Mouse (Mus musculus): ENCODE data around the gene Pak2. TPM values are rescaled to one million over a fixed set of nuclear protein-coding genes. Genes with fewer than 3 reads are reported as not detected.
A peak's percentile ranks its signal among the peaks of the same experiment; 100 is the strongest.

Pak2 gene
- 7.4 and 16.1 TPM in 2 replicates for polyA plus RNA-seq (2012; rRNA removed)

DNA sequence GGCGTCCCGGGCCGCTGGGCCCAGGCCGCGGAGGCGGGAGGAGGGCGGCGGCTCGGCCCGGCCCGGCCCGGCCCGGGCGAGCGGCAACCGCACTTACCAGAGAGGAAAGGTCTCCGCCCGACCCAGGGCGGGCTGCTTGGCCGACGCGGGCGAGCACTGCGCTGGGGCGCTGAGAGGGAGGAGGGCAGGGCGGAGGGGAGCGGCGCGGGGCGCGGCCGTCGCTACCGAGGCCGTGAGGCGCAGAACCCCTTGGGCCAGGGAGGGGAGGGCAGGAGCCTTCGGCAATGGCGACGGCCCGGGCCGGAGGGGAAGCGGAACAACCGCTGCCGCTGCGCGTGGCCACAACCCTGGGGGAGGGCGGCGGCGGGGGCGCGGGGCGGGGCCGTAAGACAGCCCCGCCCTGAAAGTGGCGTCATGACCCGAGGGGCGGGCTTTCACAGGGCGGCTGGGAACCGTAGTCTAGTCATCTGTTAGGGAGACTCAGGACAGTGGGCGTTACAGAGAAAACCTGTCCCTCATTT is at the start of gene Pak2:
Pak2 (minus strand) TSS at position 352 of the 521 bp plus-strand sequence.
- H3K4me3 ChIP-seq (ENCODE audit: low read depth, low read length) = peak within 1 kb of the TSS; percentile 85
- under 1% methylated on average over 59 of the region's 60 CpGs for WGBS
- TF ChIP-seq CTCF (IDR thresholded peaks at IDR 0.05; ENCODE audit: extremely low read depth, insufficient read length, insufficient replicate concordance, low read depth, low read length) (no peak), POLR2A (IDR thresholded peaks at IDR 0.05; ENCODE audit: low read depth, low read length) (peak; percentile 81; the same call in 1 of the 2 replicates)
- H3K27me3 ChIP-seq (ENCODE audit: control insufficient read depth, insufficient read depth, low read length) = no peaks in the 10 kb centered on the region
- peak within 1 kb of the TSS; percentile 98 for H3K27ac ChIP-seq (ENCODE audit: insufficient read depth, low read depth, low read length)
- peaks cover 4% of the 10 kb centered on the region for H3K36me3 ChIP-seq (ENCODE audit: control insufficient read depth, insufficient read depth, low read length)
- peaks cover 7% of the 10 kb centered on the region; the same call in 1 of the 2 replicates for H3K4me1 ChIP-seq (ENCODE audit: control insufficient read depth, insufficient read depth, insufficient read length, low read length)

DNA sequence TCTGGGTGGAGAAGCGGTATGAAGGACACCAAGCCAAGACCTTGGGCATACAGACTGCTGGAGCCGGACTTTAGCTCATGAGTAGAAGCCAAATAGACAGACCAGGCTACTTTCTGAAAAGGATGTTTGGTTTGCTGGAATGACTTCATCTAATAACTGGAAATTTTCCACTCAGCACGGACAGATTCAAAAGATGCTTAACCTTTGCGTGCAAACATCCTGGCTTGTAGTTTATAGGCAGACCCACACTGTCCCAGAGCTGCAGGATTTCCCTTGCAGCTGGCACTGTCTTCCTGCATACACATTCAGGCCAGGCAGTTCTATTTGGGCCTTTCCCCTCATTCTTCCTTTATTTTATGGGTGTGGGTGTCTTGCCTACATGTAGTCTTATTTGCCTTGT is 47.9 kb upstream of the Pak2 start:
- Histone ChIP-seq H3K4me1 (ENCODE audit: control insufficient read depth, insufficient read depth, insufficient read length, low read length) (peaks cover 2% of the 10 kb centered on the region; the same call in 1 of the 2 replicates), H3K4me3 (ENCODE audit: low read depth, low read length) (no peak overlapping the region), H3K36me3 (ENCODE audit: control insufficient read depth, insufficient read depth, low read length) (no peaks in the 10 kb centered on the region), H3K27me3 (ENCODE audit: control insufficient read depth, insufficient read depth, low read length) (no peaks in the 10 kb centered on the region), H3K27ac (ENCODE audit: insufficient read depth, low read depth, low read length) (no peak overlapping the region)
- WGBS = 79% methylated on average over 4 of the region's 4 CpGs
- TF ChIP-seq CTCF (IDR thresholded peaks at IDR 0.05; ENCODE audit: extremely low read depth, insufficient read length, insufficient replicate concordance, low read depth, low read length) (no peak), POLR2A (IDR thresholded peaks at IDR 0.05; ENCODE audit: low read depth, low read length) (no peak)

DNA sequence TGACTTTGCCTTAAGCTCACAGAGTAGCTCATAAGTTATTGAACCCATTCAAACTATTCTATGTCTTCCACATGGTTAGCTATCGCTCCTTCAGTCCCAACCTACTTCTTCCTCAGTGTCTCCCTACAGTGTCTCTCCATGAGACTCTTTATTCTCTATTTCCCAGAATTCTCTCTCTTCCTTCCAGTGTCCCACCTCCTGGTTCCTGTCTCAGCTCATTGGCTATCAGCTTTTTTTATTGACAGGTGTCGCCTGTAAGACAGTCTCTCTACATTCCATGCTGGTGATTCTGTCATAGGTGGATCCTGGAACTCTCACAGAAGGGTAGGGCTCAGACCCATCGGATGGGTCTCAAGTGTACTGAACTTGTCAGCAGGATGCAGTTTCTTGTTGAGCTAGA is 46.2 kb upstream of the Pak2 start:
- Histone ChIP-seq H3K36me3 (ENCODE audit: control insufficient read depth, insufficient read depth, low read length) (no peaks in the 10 kb centered on the region), H3K27me3 (ENCODE audit: control insufficient read depth, insufficient read depth, low read length) (no peaks in the 10 kb centered on the region), H3K4me3 (ENCODE audit: low read depth, low read length) (no peak overlapping the region), H3K27ac (ENCODE audit: insufficient read depth, low read depth, low read length) (no peak overlapping the region), H3K4me1 (ENCODE audit: control insufficient read depth, insufficient read depth, insufficient read length, low read length) (peaks cover 2% of the 10 kb centered on the region; the same call in 1 of the 2 replicates)
- 80% methylated on average over 3 of the region's 3 CpGs for WGBS
- TF ChIP-seq POLR2A (IDR thresholded peaks at IDR 0.05; ENCODE audit: low read depth, low read length) (no peak), CTCF (IDR thresholded peaks at IDR 0.05; ENCODE audit: extremely low read depth, insufficient read length, insufficient replicate concordance, low read depth, low read length) (no peak)

DNA sequence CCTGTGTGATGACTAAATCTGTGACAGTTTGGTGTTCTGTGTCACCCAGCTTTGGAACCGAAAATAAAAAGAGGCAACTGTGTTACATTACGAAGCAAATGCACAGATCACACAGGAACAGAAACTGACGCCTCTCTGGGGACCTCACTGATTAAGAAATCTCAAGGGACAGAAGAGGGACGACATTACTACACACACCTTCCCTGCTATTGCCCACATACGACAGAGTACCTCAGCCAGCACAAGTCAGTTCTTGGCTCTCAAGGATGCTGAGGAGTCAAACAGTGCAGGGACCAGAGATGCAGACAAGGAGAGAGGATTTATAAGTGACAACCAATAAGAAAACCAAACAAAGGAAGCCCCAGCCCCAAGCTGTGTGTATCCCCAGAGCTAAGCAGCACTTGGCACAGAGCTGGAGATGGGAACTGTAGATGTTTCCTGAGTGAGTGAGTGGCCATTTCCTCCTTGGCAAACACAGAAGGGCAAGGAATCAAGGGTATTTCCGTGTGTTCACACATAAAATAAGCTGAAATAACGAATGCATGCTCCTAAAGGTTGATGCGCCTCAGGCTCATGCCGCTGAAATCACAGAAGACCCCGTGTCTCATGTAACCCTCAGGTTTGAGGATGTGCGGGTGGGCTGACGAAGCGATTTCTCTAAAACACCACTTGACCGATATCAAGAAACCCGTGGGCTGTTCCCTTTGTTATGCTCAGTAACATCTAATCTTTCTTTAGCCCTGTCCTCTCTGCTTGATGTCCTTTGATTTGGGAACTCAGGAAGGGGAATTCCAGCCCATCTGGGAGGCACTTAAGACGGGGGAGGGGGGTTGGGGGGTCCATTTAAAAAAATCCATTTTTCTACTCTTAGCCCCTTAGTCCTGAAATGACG is 45.5 kb upstream of the Pak2 start:
- WGBS = 57% methylated on average over 17 of the region's 17 CpGs
- H3K36me3 ChIP-seq (ENCODE audit: control insufficient read depth, insufficient read depth, low read length) = no peaks in the 10 kb centered on the region
- H3K27me3 ChIP-seq (ENCODE audit: control insufficient read depth, insufficient read depth, low read length) = no peaks in the 10 kb centered on the region
- H3K27ac ChIP-seq (ENCODE audit: insufficient read depth, low read depth, low read length) = peak overlapping the region; percentile 35; the same call in 1 of the 2 replicates
- H3K4me3 ChIP-seq (ENCODE audit: low read depth, low read length) = no peak overlapping the region
- TF ChIP-seq POLR2A (IDR thresholded peaks at IDR 0.05; ENCODE audit: low read depth, low read length) (no peak), CTCF (IDR thresholded peaks at IDR 0.05; ENCODE audit: extremely low read depth, insufficient read length, insufficient replicate concordance, low read depth, low read length) (no peak)
- peaks cover 2% of the 10 kb centered on the region; the same call in 1 of the 2 replicates for H3K4me1 ChIP-seq (ENCODE audit: control insufficient read depth, insufficient read depth, insufficient read length, low read length)

DNA sequence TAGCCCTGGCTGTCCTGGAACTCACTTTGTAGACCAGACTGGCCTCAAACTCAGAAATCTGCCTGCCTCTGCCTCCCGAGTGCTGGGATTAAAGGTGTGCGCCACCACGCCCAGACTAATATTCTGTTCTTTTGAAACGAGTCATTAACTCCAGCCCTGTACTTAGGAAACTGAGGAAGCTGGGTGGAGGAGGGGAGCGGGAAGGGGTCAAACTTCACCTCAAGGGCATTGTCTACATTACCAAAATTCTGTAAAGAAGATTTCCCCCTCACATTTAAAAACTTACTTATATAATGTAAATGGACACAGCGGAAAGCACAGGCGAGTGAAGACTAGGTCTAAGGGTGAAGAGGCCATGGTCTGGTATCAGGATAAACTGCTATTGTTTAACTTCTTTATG is 44.9 kb upstream of the Pak2 start:
- Histone ChIP-seq H3K4me1 (ENCODE audit: control insufficient read depth, insufficient read depth, insufficient read length, low read length) (no peaks in the 10 kb centered on the region), H3K4me3 (ENCODE audit: low read depth, low read length) (no peak overlapping the region), H3K27ac (ENCODE audit: insufficient read depth, low read depth, low read length) (no peak overlapping the region), H3K36me3 (ENCODE audit: control insufficient read depth, insufficient read depth, low read length) (no peaks in the 10 kb centered on the region), H3K27me3 (ENCODE audit: control insufficient read depth, insufficient read depth, low read length) (no peaks in the 10 kb centered on the region)
- no peak for TF ChIP-seq POLR2A (IDR thresholded peaks at IDR 0.05; ENCODE audit: low read depth, low read length)
- no peak for TF ChIP-seq CTCF (IDR thresholded peaks at IDR 0.05; ENCODE audit: extremely low read depth, insufficient read length, insufficient replicate concordance, low read depth, low read length)
- WGBS = 77% methylated on average over 7 of the region's 7 CpGs

DNA sequence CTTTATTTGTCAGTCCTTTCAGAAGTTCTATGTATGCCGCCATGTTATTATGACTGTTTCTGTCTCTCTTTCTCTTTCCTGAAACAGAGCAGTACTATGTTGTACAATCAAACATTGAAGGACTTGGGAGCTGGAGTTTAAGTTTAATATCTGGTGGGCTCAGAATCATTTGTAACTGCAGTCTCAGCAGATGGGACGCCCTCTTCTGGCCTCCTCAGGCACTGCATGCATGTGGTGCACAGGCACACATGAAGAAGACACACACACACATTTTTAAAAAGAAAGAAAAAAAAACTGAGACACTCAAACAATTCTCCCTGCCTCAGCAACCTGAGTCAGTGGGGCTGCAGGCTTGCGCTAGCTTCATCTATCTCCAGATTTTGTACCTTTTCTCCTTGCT is 41.3 kb upstream of the Pak2 start:
- TF ChIP-seq CTCF (IDR thresholded peaks at IDR 0.05; ENCODE audit: extremely low read depth, insufficient read length, insufficient replicate concordance, low read depth, low read length) = no peak
- TF ChIP-seq POLR2A (IDR thresholded peaks at IDR 0.05; ENCODE audit: low read depth, low read length) = no peak
- Histone ChIP-seq H3K4me1 (ENCODE audit: control insufficient read depth, insufficient read depth, insufficient read length, low read length) (no peaks in the 10 kb centered on the region; the same call in 1 of the 2 replicates), H3K27me3 (ENCODE audit: control insufficient read depth, insufficient read depth, low read length) (no peaks in the 10 kb centered on the region), H3K4me3 (ENCODE audit: low read depth, low read length) (no peak overlapping the region), H3K36me3 (ENCODE audit: control insufficient read depth, insufficient read depth, low read length) (no peaks in the 10 kb centered on the region), H3K27ac (ENCODE audit: insufficient read depth, low read depth, low read length) (no peak overlapping the region)
- 78% methylated on average over 3 of the region's 3 CpGs for WGBS

DNA sequence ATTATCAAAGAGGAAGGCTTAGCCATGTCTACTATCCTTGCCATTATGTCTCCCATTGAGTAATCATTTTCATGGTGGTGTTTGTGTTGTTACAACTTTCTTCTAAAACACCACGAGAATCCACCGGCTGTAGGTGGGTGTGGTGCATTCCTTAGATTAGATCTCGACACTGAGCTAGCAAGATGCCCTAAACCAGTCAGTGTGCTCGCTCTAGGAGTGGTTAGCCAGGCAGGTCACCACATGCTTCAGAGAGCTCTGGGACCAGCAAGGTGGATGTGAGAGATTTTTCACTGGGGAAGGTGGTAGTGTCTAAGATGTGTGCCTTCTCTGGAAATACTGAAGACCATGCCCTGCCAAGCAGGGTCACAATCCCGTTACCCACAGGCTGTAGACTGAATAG is 37.0 kb upstream of the Pak2 start:
- 23% methylated on average over 5 of the region's 5 CpGs for WGBS
- no peak for TF ChIP-seq CTCF (IDR thresholded peaks at IDR 0.05; ENCODE audit: extremely low read depth, insufficient read length, insufficient replicate concordance, low read depth, low read length)
- TF ChIP-seq POLR2A (IDR thresholded peaks at IDR 0.05; ENCODE audit: low read depth, low read length) = no peak
- no peaks in the 10 kb centered on the region for H3K36me3 ChIP-seq (ENCODE audit: control insufficient read depth, insufficient read depth, low read length)
- H3K27ac ChIP-seq (ENCODE audit: insufficient read depth, low read depth, low read length) = no peak overlapping the region
- H3K4me1 ChIP-seq (ENCODE audit: control insufficient read depth, insufficient read depth, insufficient read length, low read length) = peaks cover 2% of the 10 kb centered on the region; the same call in 1 of the 2 replicates
- H3K4me3 ChIP-seq (ENCODE audit: low read depth, low read length) = no peak overlapping the region
- no peaks in the 10 kb centered on the region for H3K27me3 ChIP-seq (ENCODE audit: control insufficient read depth, insufficient read depth, low read length)
